Mouse (Mus musculus): ENCODE results near the gene Enpp3. TPM values are rescaled to one million over a fixed set of nuclear protein-coding genes. Genes with fewer than 3 reads are reported as not detected.

Gene Enpp3
- 1.4 and 1.7 TPM in 2 replicates for polyA plus RNA-seq (2012; rRNA removed)

DNA sequence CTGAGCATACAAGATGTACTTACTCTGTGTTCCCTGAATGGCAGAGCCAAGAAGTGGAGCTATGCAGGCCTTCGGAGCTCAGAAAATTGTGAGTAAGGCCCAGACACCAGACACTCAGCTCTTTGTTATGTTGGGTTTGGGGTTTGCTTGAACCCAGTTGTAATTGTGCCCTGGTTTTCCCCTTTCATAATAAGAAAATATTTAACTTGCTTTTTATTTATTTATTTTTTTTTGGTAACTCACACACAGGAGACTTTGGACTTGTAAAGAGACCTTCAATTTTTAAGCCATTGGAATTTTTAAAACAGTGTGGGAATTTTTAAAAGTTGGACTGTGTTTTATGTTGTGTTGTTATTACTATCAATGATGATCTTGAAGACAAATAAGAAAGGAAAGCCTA, at the start of gene Enpp3:
Gene Enpp3, minus strand, starts transcription at position 148 of the 400 bp plus-strand sequence.

DNA sequence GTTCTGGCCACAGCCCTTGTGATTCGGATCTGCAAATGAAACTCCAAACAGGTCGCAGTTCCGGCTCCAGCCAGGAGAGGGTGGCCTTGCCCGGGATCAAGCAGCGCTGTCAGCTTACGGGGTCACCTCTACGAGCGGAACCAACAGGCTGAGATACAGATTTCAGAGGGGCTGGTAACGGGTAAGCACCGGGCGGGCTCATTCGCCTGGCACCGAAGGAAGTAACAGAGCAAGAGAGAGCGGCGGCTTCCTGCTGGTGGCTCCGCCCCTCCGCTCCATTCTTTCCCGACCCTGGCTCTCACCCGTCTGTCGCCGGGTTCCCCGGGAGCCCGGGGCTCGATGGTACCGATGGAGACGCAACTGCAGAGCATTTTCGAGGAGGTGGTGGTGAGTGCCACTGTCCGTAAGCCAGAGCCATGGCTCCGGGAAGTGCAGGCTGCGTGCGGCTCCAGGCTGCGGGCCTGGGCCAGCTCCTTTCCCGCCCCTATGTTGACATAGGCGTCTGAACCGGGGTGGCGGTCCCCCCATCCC, 27.2 kb upstream of the Enpp3 start, which contains the start of gene Med23:
Gene Med23, plus strand, starts transcription at position 227 of the 531 bp plus-strand sequence.

Other genes starting within 250 kb of the Enpp3 start
- gene Ccn2, start 247.4 kb downstream of the Enpp3 start, polyA plus RNA-seq (2012; rRNA removed): 141 and 153 TPM in 2 replicates
- 3.4 and 5.5 TPM in 2 replicates for gene Enpp1, start 130.7 kb downstream of the Enpp3 start, polyA plus RNA-seq (2012; rRNA removed)
- 14.2 and 14.5 TPM in 2 replicates for gene Med23, start 27.2 kb upstream of the Enpp3 start, polyA plus RNA-seq (2012; rRNA removed)
- 0.24 and 0.38 TPM in 2 replicates for gene Arg1, start 84.7 kb upstream of the Enpp3 start, polyA plus RNA-seq (2012; rRNA removed)